Mouse (Mus musculus): ENCODE measurements around the gene Tle3. TPM values are rescaled to one million over a fixed set of nuclear protein-coding genes. Genes with fewer than 3 reads are reported as not detected.

The Tle3 gene
- polyA plus RNA-seq (2012; rRNA removed): 5.4 and 7.4 TPM in 2 replicates

DNA sequence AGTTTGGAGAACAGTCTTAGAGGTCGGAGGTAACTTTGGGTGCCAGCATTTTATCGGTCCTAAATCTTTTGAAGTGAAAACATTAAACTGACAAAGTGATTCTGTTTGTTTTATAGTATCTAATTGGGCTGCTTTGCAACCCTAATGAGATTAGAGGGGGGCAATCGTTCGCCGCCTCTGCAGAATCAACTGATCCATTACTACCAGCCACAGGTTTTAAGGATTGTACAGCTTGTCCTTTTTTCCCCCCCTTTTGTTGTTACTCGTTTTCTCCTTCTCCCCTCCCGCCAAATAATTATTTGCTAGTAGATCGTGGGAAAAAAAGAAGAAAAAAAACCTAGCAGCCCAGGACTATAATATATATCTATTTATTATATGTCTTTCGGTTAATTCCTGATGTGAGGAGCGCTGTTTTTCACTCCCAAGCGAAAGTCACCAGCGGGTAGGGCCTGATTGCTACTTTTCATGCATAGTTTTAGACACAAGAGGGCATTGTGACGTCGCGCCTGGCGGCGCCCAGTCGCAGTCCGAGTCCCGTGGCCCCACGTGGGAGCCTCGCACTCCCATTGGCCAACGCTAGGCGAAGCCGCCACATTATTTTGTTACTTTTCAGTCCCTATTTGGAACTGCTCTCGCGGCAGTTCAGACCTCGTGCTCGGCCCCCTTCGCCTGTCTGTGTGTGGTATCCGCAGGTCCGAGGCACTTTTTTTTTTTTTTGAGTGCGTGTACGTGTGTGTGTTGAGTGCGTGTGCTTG is at the start of gene Tle3:
Gene Tle3, plus strand, starts transcription at position 612 of the 755 bp plus-strand sequence.

